Mouse (Mus musculus): Measurements from ENCODE around the gene Nploc4. TPM values are rescaled to one million over a fixed set of nuclear protein-coding genes. Genes with fewer than 3 reads are reported as not detected.
"Not testable (repeated sequence)": the region's sequence is repeated elsewhere in the genome, so short reads cannot be mapped to it uniquely, and the experiment has no call there.

Gene Nploc4
- total and polyA plus RNA-seq, 2 experiments: 24.6 to 58.9 TPM

DNA sequence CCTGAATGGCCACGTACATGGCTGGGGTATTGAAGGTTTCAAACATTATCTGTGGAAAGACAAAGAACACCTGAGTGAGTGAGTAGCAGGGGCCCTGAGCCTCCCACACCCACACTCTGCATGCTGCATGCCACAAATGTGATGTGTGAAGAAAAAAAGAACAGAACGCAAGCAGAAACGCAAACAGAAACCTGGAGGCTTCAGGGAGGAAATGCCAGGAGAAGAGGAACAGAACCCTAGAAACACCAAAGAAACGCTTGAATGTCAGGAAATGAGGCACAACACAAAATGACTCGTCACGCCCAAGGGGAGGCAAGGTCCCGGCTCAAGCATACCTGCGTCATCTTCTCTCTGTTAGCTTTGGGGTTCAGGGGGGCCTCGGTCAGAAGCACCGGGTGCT, 90.2 kb downstream of the Nploc4 start:
- peaks cover 16% of the 10 kb centered on the region for H3K4me1 ChIP-seq (ENCODE audit: control insufficient read depth, insufficient read depth, low read length)
- DNase-seq (ENCODE audit: extremely low read depth, low read depth, low spot score): no peak
- no peaks in the 10 kb centered on the region for H3K27me3 ChIP-seq (ENCODE audit: control insufficient read depth, insufficient read depth, low read length)
- H3K36me3 ChIP-seq (ENCODE audit: control insufficient read depth, insufficient read depth, low read length): peaks cover 6% of the 10 kb centered on the region
- H3K27ac ChIP-seq (replicated peaks; ENCODE audit: insufficient read depth, low read depth, low read length): no peak overlapping the region
- H3K9ac ChIP-seq (ENCODE audit: low read depth, low read length): peak overlapping the region; percentile 71
- TF ChIP-seq CTCF (IDR thresholded peaks at IDR 0.05; ENCODE audit: low read depth, low read length) (no peak), POLR2A (IDR thresholded peaks at IDR 0.05; ENCODE audit: extremely low read depth, insufficient read depth, low read length) (no peak)
- peak overlapping the region; percentile 87 for H3K4me3 ChIP-seq (ENCODE audit: insufficient read depth, low read depth, low read length)
- H3K79me2 ChIP-seq (ENCODE audit: control insufficient read depth, insufficient read depth, low read length): peaks cover 5% of the 10 kb centered on the region
- WGBS: 5% methylated on average over 10 of the region's 10 CpGs

DNA sequence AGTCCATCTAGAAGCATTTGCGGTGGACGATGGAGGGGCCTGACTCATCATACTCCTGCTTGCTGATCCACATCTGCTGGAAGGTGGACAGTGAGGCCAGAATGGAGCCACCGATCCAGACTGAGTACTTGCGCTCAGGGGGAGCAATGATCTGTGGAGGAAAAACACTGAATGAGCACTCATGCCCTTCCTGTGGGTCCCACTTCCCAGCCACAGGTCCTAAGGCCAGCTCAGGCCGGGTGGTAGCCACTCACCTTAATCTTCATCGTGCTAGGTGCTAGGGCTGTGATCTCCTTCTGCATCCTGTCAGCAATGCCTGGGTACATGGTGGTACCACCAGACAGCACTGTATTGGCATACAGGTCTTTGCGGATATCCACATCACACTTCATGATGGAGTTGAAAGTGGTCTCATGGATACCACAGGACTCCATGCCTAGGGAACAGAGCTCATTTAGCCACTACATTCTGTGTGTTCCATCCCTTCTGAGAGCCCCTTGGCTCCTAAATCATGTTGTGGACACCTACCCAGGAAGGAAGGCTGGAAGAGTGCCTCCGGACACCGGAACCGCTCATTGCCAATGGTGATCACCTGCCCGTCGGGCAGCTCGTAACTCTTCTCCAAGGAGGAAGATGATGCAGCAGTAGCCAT, 91.0 kb downstream of the Nploc4 start:
- not testable (repeated sequence) for H3K27ac ChIP-seq (replicated peaks; ENCODE audit: insufficient read depth, low read depth, low read length); H3K36me3 ChIP-seq (ENCODE audit: control insufficient read depth, insufficient read depth, low read length); H3K27me3 ChIP-seq (ENCODE audit: control insufficient read depth, insufficient read depth, low read length); DNase-seq (ENCODE audit: extremely low read depth, low read depth, low spot score); H3K79me2 ChIP-seq (ENCODE audit: control insufficient read depth, insufficient read depth, low read length)
- Histone ChIP-seq H3K4me1 (ENCODE audit: control insufficient read depth, insufficient read depth, low read length) (peaks cover 16% of the 10 kb centered on the region), H3K4me3 (ENCODE audit: insufficient read depth, low read depth, low read length) (peak overlapping the region; percentile 45), H3K9ac (ENCODE audit: low read depth, low read length) (peak overlapping the region; percentile 18; the same call in 1 of the 2 replicates)
- WGBS: 44% methylated on average over 11 of the region's 13 CpGs

DNA sequence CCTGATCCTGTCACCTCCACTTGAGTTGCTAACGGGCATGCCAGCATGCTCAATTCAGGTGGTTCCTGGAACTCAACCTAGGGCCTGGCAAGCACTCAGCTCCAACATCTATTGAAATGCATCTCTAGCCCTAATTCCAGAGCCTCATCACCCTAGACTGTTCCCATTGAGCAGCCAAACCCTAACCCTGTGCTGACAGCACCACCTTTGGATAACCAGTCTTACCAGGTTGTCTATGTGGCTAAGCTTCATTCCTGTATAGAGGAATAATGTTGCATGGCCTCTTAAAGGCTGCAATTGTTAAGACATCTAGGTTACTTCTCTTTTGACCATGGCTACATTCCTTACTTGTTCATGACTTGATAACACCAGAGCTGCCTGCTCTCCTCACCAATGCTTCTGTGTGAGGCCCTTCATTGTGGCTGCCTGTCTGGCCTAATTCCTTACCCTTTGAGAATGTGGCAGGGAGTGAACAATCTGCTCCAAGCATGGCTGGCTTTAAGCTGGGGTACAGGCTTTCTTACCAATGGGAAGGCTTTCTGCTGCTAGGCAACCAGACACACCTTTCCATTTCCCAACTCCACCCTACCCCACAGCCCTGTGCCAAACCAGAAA, 92.3 kb downstream of the Nploc4 start:
- H3K27me3 ChIP-seq (ENCODE audit: control insufficient read depth, insufficient read depth, low read length): no peaks in the 10 kb centered on the region
- peak; percentile 47 for DNase-seq (ENCODE audit: extremely low read depth, low read depth, low spot score)
- H3K4me1 ChIP-seq (ENCODE audit: control insufficient read depth, insufficient read depth, low read length): peaks cover 16% of the 10 kb centered on the region
- 38% methylated on average over 1 of the region's 1 CpGs for WGBS
- no peak overlapping the region for H3K4me3 ChIP-seq (ENCODE audit: insufficient read depth, low read depth, low read length)
- no peak overlapping the region for H3K27ac ChIP-seq (replicated peaks; ENCODE audit: insufficient read depth, low read depth, low read length)
- peaks cover 6% of the 10 kb centered on the region for H3K36me3 ChIP-seq (ENCODE audit: control insufficient read depth, insufficient read depth, low read length)
- TF ChIP-seq CTCF (IDR thresholded peaks at IDR 0.05; ENCODE audit: low read depth, low read length): no peak
- no peak for TF ChIP-seq POLR2A (IDR thresholded peaks at IDR 0.05; ENCODE audit: extremely low read depth, insufficient read depth, low read length)
- H3K79me2 ChIP-seq (ENCODE audit: control insufficient read depth, insufficient read depth, low read length): peaks cover 5% of the 10 kb centered on the region
- no peak overlapping the region for H3K9ac ChIP-seq (ENCODE audit: low read depth, low read length)

DNA sequence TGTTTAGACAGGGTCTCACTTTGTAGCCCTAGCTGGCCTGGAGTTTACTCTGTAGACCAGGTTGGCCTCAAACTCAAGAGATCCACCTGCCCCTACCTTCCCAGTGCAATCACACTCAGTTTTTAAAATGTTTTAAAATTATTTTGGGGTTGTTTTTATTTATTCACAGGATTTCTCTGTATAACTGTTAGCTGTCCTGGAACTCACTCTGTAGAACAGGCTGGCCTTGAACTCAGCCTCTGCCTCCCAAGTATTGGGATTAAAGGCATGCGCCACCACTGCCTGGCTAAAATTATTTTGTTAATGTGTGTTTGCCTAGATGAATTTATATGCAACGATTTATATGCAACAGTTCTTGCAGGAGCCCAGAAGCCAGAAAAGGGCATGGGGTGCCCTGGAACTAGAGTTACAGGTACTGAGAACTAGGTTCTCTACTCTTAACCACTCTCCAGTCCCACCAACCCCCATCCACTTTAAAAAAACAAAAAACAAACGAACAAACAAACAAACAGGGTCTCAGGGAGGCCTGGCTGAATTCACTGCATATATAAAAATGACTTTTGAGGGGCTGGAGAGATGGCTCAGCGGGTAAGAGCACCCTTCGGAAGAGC, 93.1 kb downstream of the Nploc4 start:
- Histone ChIP-seq H3K27me3 (ENCODE audit: control insufficient read depth, insufficient read depth, low read length) (no peaks in the 10 kb centered on the region), H3K36me3 (ENCODE audit: control insufficient read depth, insufficient read depth, low read length) (peaks cover 6% of the 10 kb centered on the region), H3K4me3 (ENCODE audit: insufficient read depth, low read depth, low read length) (no peak overlapping the region), H3K4me1 (ENCODE audit: control insufficient read depth, insufficient read depth, low read length) (peaks cover 18% of the 10 kb centered on the region), H3K9ac (ENCODE audit: low read depth, low read length) (no peak overlapping the region), H3K27ac (replicated peaks; ENCODE audit: insufficient read depth, low read depth, low read length) (0 out of 2 replicates have a peak overlapping the region, but pooled peaks have one; percentile 35), H3K79me2 (ENCODE audit: control insufficient read depth, insufficient read depth, low read length) (peaks cover 5% of the 10 kb centered on the region)
- no peak for TF ChIP-seq POLR2A (IDR thresholded peaks at IDR 0.05; ENCODE audit: extremely low read depth, insufficient read depth, low read length)
- TF ChIP-seq CTCF (IDR thresholded peaks at IDR 0.05; ENCODE audit: low read depth, low read length): no peak
- no peak for DNase-seq (ENCODE audit: extremely low read depth, low read depth, low spot score)
- 52% methylated on average over 5 of the region's 5 CpGs for WGBS

DNA sequence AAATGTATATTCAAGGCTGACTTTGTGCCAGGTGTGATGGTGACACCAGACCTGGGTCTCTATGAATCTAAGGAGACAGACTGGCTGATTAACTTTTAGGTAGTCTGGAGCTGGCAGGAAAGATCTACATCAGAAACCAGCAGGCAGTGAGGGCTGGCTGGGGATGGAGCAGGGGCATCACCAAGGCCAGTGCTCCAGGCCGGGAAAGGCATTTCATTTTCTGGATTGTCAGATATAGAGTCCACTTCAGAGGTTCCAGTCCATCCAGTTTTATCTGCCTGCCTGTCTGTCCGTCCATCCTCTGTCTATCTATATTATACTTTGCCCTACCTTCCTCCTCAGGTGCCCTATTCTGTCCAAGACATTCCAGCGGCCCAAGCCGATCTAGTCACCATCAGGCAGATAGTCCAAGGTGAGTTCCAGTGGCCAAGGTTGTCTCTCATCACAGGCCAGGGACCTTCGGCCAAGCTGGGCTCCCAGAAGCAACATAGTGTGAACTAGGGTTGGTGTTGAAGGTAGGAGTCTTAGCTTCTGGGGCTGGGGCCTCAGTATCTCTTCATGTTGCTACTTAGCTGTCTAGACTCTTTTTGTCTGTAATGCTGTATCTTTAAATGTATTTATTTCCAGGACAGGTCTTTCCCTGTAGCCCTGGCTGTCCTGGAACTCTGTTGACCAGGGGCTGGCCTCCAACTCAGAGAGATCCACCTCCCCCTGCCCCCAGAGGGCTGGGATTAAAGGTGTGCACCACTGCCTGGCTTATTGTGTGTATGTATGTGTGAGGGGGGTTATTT, 93.8 kb downstream of the Nploc4 start:
- peaks cover 5% of the 10 kb centered on the region for H3K79me2 ChIP-seq (ENCODE audit: control insufficient read depth, insufficient read depth, low read length)
- WGBS: 45% methylated on average over 5 of the region's 5 CpGs
- peaks cover 6% of the 10 kb centered on the region for H3K36me3 ChIP-seq (ENCODE audit: control insufficient read depth, insufficient read depth, low read length)
- H3K27me3 ChIP-seq (ENCODE audit: control insufficient read depth, insufficient read depth, low read length): no peaks in the 10 kb centered on the region
- H3K4me1 ChIP-seq (ENCODE audit: control insufficient read depth, insufficient read depth, low read length): peaks cover 18% of the 10 kb centered on the region
- no peak overlapping the region for H3K4me3 ChIP-seq (ENCODE audit: insufficient read depth, low read depth, low read length)
- no peak for DNase-seq (ENCODE audit: extremely low read depth, low read depth, low spot score)
- H3K27ac ChIP-seq (replicated peaks; ENCODE audit: insufficient read depth, low read depth, low read length): 0 out of 2 replicates have a peak overlapping the region, but pooled peaks have one; percentile 35
- H3K9ac ChIP-seq (ENCODE audit: low read depth, low read length): no peak overlapping the region
- TF ChIP-seq CTCF (IDR thresholded peaks at IDR 0.05; ENCODE audit: low read depth, low read length) (no peak), POLR2A (IDR thresholded peaks at IDR 0.05; ENCODE audit: extremely low read depth, insufficient read depth, low read length) (no peak)
